Mouse (Mus musculus) MEL (cell line): ENCODE data around the gene Syngr4. TPM values are rescaled to one million over a fixed set of nuclear protein-coding genes. Genes with fewer than 3 reads are reported as not detected.

Source experiments
- DNase-seq: peaks from one replicate; pipeline ENCODE4 v3.0.0; 2011; ENCODE audit warnings: low read depth, low spot score
- H3K27ac ChIP-seq: 2 replicates; pipeline ENCODE4 v1.5.1; 2012; ENCODE audit warnings: low read depth, mild to moderate bottlenecking, control low read depth, low read length, moderate library complexity; ENCODE audit not compliant: control insufficient read depth
- H3K27me3 ChIP-seq, 2 experiments: fragments of 150-350 bp in 1 of 2; sonication (generic) in 1 of 2; 2 replicates each; pipeline ENCODE4 v1.6.1; 2012; ENCODE audit warnings: low read length in 2 of 2, mild to moderate bottlenecking in 2 of 2, improper control_type of control experiment in 1 of 2, moderate library complexity in 1 of 2; ENCODE audit not compliant: insufficient read depth in 2 of 2, control insufficient read depth in 1 of 2
- H3K36me3 ChIP-seq, 2 experiments: 2 replicates each; pipeline ENCODE4 v1.6.1; 2012 to 2014; ENCODE audit warnings: low read length in 2 of 2, improper control_type of control experiment in 1 of 2, inconsistent platforms in 1 of 2, mild to moderate bottlenecking in 1 of 2; ENCODE audit not compliant: insufficient read depth in 2 of 2, control insufficient read depth in 1 of 2
- H3K4me1 ChIP-seq, 2 experiments: fragments of 150-350 bp in 1 of 2; sonication (generic) in 1 of 2; 2 replicates each; pipeline ENCODE4 v1.6.1; 2012; ENCODE audit warnings: low read length in 2 of 2, improper control_type of control experiment in 1 of 2, mild to moderate bottlenecking in 1 of 2; ENCODE audit not compliant: insufficient read depth in 2 of 2, control insufficient read depth in 1 of 2
- H3K4me3 ChIP-seq, 2 experiments: fragments of 150-350 bp in 1 of 2; sonication (generic) in 1 of 2; 2 replicates each; pipeline ENCODE4 v1.5.1; 2012; ENCODE audit warnings: low read depth in 2 of 2, low read length in 2 of 2, mild to moderate bottlenecking in 2 of 2, moderate library complexity in 2 of 2, control low read depth in 1 of 2, improper control_type of control experiment in 1 of 2; ENCODE audit not compliant: control insufficient read depth in 1 of 2, insufficient read depth in 1 of 2
- H3K79me2 ChIP-seq: 2 replicates; pipeline ENCODE4 v1.6.1; 2012; ENCODE audit warnings: mild to moderate bottlenecking, low read length, moderate library complexity; ENCODE audit not compliant: control insufficient read depth, poor library complexity, insufficient read depth
- H3K9ac ChIP-seq: 2 replicates; pipeline ENCODE4 v1.6.1; 2012; ENCODE audit warnings: low read depth, mild to moderate bottlenecking, control low read depth, low read length, moderate library complexity; ENCODE audit not compliant: control insufficient read depth, poor library complexity, severe bottlenecking
- H3K9me3 ChIP-seq: fragments of 150-350 bp; sonication (generic); replicated peaks from 2 replicates; pipeline ENCODE4 v1.6.1; 2012; ENCODE audit warnings: mild to moderate bottlenecking, low read length, improper control_type of control experiment, moderate library complexity; ENCODE audit not compliant: insufficient read depth
- CTCF ChIP-seq, 3 experiments: IDR thresholded peaks in 2 of 3; conservative IDR thresholded peaks in 1 of 3; 2 replicates each; pipeline ENCODE4 v1.5.1; 2011 to 2012; ENCODE audit warnings: low read length in 3 of 3, low read depth in 2 of 3, mild to moderate bottlenecking in 2 of 3, improper control_type of control experiment in 1 of 3, inconsistent platforms in 1 of 3, mixed read lengths in 1 of 3, moderate library complexity in 1 of 3; ENCODE audit not compliant: control insufficient read depth in 1 of 3, insufficient read depth in 1 of 3, poor library complexity in 1 of 3, severe bottlenecking in 1 of 3
- E2F4 ChIP-seq: IDR thresholded peaks from 2 replicates; pipeline ENCODE4 v1.6.1; 2011; ENCODE audit warnings: low read depth, low read length, improper control_type of control experiment, borderline replicate concordance
- EP300 ChIP-seq, 2 experiments: IDR thresholded peaks; 2 replicates each; pipeline ENCODE4 v1.6.1; 2011; ENCODE audit warnings: improper control_type of control experiment in 2 of 2, low read length in 2 of 2, low read depth in 1 of 2, mild to moderate bottlenecking in 1 of 2
- ETS1 ChIP-seq: IDR thresholded peaks from 2 replicates; pipeline ENCODE4 v1.6.1; 2012; ENCODE audit warnings: low read depth, mild to moderate bottlenecking, inconsistent platforms, low read length, improper control_type of control experiment, moderate library complexity
- GATA1 ChIP-seq: IDR thresholded peaks from 2 replicates; pipeline ENCODE4 v1.6.1; 2011; ENCODE audit warnings: low read depth, low read length, improper control_type of control experiment
- HCFC1 ChIP-seq: IDR thresholded peaks from 2 replicates; pipeline ENCODE4 v1.6.1; 2012; ENCODE audit warnings: low read depth, mild to moderate bottlenecking, inconsistent platforms, low read length, improper control_type of control experiment, moderate library complexity
- JUND ChIP-seq: IDR thresholded peaks from 2 replicates; pipeline ENCODE4 v1.6.1; 2011; ENCODE audit warnings: low read depth, mild to moderate bottlenecking, improper control_type of control experiment, low read length
- KAT2A ChIP-seq: conservative IDR thresholded peaks from 2 replicates; pipeline ENCODE4 v1.6.1; 2012; ENCODE audit warnings: low read depth, low read length, improper control_type of control experiment, inconsistent platforms
- MAZ ChIP-seq: IDR thresholded peaks from 2 replicates; pipeline ENCODE4 v1.6.1; 2012; ENCODE audit warnings: low read depth, mild to moderate bottlenecking, inconsistent platforms, low read length, improper control_type of control experiment
- MXI1 ChIP-seq: IDR thresholded peaks from 2 replicates; pipeline ENCODE4 v1.6.1; 2011; ENCODE audit warnings: mild to moderate bottlenecking, low read depth, low read length, improper control_type of control experiment
- MYB ChIP-seq: IDR thresholded peaks from 2 replicates; pipeline ENCODE4 v1.6.1; 2011; ENCODE audit warnings: mild to moderate bottlenecking, low read depth, low read length, improper control_type of control experiment
- NELFE ChIP-seq: IDR thresholded peaks from 2 replicates; pipeline ENCODE4 v1.6.1; 2011; ENCODE audit warnings: low read depth, low read length, improper control_type of control experiment
- POLR2A ChIP-seq, 2 experiments: IDR thresholded peaks; 2 replicates each; pipeline ENCODE4 v1.6.1; 2011 to 2012; ENCODE audit warnings: low read length in 2 of 2, mild to moderate bottlenecking in 2 of 2, control low read depth in 1 of 2, improper control_type of control experiment in 1 of 2, low read depth in 1 of 2, moderate library complexity in 1 of 2; ENCODE audit not compliant: control insufficient read depth in 1 of 2, insufficient read depth in 1 of 2, poor library complexity in 1 of 2
- POLR2AphosphoS5 ChIP-seq: IDR thresholded peaks from 2 replicates; pipeline ENCODE4 v1.6.1; 2012; ENCODE audit warnings: low read depth, borderline replicate concordance, mild to moderate bottlenecking, inconsistent platforms, low read length, moderate library complexity, mixed read lengths
- RAD21 ChIP-seq: IDR thresholded peaks from 2 replicates; pipeline ENCODE4 v1.6.1; 2011; ENCODE audit warnings: mild to moderate bottlenecking, low read depth, low read length, improper control_type of control experiment
- SIN3A ChIP-seq: IDR thresholded peaks from 2 replicates; pipeline ENCODE4 v1.6.1; 2012; ENCODE audit warnings: low read length, improper control_type of control experiment, inconsistent platforms
- TAL1 ChIP-seq: IDR thresholded peaks from 2 replicates; pipeline ENCODE4 v1.6.1; 2012; ENCODE audit warnings: mild to moderate bottlenecking, inconsistent platforms, low read length, moderate library complexity, mixed read lengths
- TBP ChIP-seq: IDR thresholded peaks from 2 replicates; pipeline ENCODE4 v1.8.0; 2011; ENCODE audit warnings: low read depth, low read length, improper control_type of control experiment
- TCF12 ChIP-seq: IDR thresholded peaks from 2 replicates; pipeline ENCODE4 v1.6.1; 2014; ENCODE audit warnings: low read depth, mild to moderate bottlenecking, inconsistent platforms, low read length, improper control_type of control experiment, moderate library complexity
- UBTF ChIP-seq: IDR thresholded peaks from 2 replicates; pipeline ENCODE4 v1.6.1; 2012; ENCODE audit warnings: low read depth, mild to moderate bottlenecking, inconsistent platforms, low read length, improper control_type of control experiment, moderate library complexity, borderline replicate concordance; ENCODE audit not compliant: insufficient read depth
- USF1 ChIP-seq: IDR thresholded peaks from 2 replicates; pipeline ENCODE4 v1.6.1; 2014; ENCODE audit warnings: low read depth, mild to moderate bottlenecking, inconsistent platforms, low read length, improper control_type of control experiment, moderate library complexity
- USF2 ChIP-seq, 2 experiments: IDR thresholded peaks; 2 replicates each; pipeline ENCODE4 v1.6.1; 2011 to 2012; ENCODE audit warnings: improper control_type of control experiment in 2 of 2, low read length in 2 of 2, borderline replicate concordance in 1 of 2, inconsistent platforms in 1 of 2, low read depth in 1 of 2, mild to moderate bottlenecking in 1 of 2; ENCODE audit not compliant: insufficient read depth in 1 of 2
- ZC3H11A ChIP-seq: IDR thresholded peaks from 2 replicates; pipeline ENCODE4 v1.6.1; 2012; ENCODE audit warnings: low read depth, mild to moderate bottlenecking, inconsistent platforms, low read length, improper control_type of control experiment
- ZMIZ1 ChIP-seq: IDR thresholded peaks from 2 replicates; pipeline ENCODE4 v1.6.1; 2012; ENCODE audit warnings: low read depth, mild to moderate bottlenecking, inconsistent platforms, low read length, improper control_type of control experiment, moderate library complexity
- ZNF384 ChIP-seq: IDR thresholded peaks from 2 replicates; pipeline ENCODE4 v1.6.1; 2012; ENCODE audit warnings: low read depth, mild to moderate bottlenecking, inconsistent platforms, low read length, improper control_type of control experiment
- polyA plus RNA-seq, 2 experiments: library from polyadenylated mRNA; stranded (reverse) in 1 of 2; unstranded in 1 of 2; fragments of >175 nt in 1 of 2; fragments of >200 nt in 1 of 2; gene quantifications; 2 replicates each; pipeline versions ENCODE4 v1.2.1 to v1.2.4; 2012; ENCODE audit warnings: low replicate concordance in 2 of 2, low read depth in 1 of 2; ENCODE audit not compliant: insufficient read length in 2 of 2, insufficient read depth in 1 of 2, missing spikeins in 1 of 2
- total RNA-seq: library from RNA; depleted of rRNA; stranded (reverse); fragments of 300-350 nt; gene quantifications from 2 replicates; pipeline ENCODE4 v1.2.3, GENCODE M21; 2012

Syngr4 gene
- total and polyA plus RNA-seq, 3 experiments = 0.46 to 1.1 TPM; not detected in 1

- Histone ChIP-seq H3K4me1 (peaks cover 0 to 6% of the 10 kb centered on the region in 2 experiments; a peak in 2 of 4 replicates), H3K27me3 (no peaks in the 10 kb centered on the region), H3K79me2 (peaks cover 5% of the 10 kb centered on the region; the same call in 1 of the 2 replicates), H3K9me3 (no peaks in the 10 kb centered on the region), H3K27ac (no peak overlapping the region), H3K9ac (no peak overlapping the region), H3K4me3 (no peak overlapping the region), H3K36me3 (peaks cover 0 to 3% of the 10 kb centered on the region in 2 experiments; a peak in 1 of 4 replicates)
- DNase-seq = no peak
- TF ChIP-seq UBTF (no peak), ZMIZ1 (no peak), HCFC1 (no peak), CTCF (IDR thresholded peaks at IDR 0.05 in 2 of 3, conservative IDR thresholded peaks at IDR 0.05 in 1 of 3; ENCODE audit: control insufficient read depth in 1 of 3, insufficient read depth in 1 of 3, low read depth in 2 of 3, low read length in 3 of 3, poor library complexity in 1 of 3, severe bottlenecking in 1 of 3) (no peak), JUND (no peak), SIN3A (no peak), EP300 (IDR thresholded peaks at IDR 0.05; ENCODE audit: low read depth in 1 of 2, low read length in 2 of 2) (no peak), ZC3H11A (no peak), MYB (no peak)
Measured at GRCm38 (mm10) chr7:45892651-45893050, 3.9 kb downstream of the Syngr4 start.

GRCm38 (mm10) chr7:45887246-45887645, 9.3 kb downstream of the Syngr4 start:
- Histone ChIP-seq H3K4me1 (no peaks in the 10 kb centered on the region), H3K27ac (no peak overlapping the region), H3K79me2 (no peaks in the 10 kb centered on the region), H3K27me3 (no peaks in the 10 kb centered on the region), H3K4me3 (no peak overlapping the region), H3K9me3 (no peaks in the 10 kb centered on the region), H3K9ac (no peak overlapping the region), H3K36me3 (no peaks in the 10 kb centered on the region; a peak in 1 of 4 replicates)
- DNase-seq = no peak
- TF ChIP-seq TAL1 (no peak), MAZ (no peak), EP300 (IDR thresholded peaks at IDR 0.05; ENCODE audit: low read depth in 1 of 2, low read length in 2 of 2) (no peak), TCF12 (no peak)

- no peaks in the 10 kb centered on the region for H3K4me1 ChIP-seq
- no peak overlapping the region for H3K4me3 ChIP-seq
- H3K27ac ChIP-seq = no peak overlapping the region
- no peaks in the 10 kb centered on the region for H3K27me3 ChIP-seq
- H3K9ac ChIP-seq = no peak overlapping the region
- no peak for DNase-seq
- no peaks in the 10 kb centered on the region for H3K9me3 ChIP-seq
- H3K36me3 ChIP-seq = peaks cover 0 to 5% of the 10 kb centered on the region in 2 experiments; a peak in 1 of 4 replicates
- TF ChIP-seq USF1 (no peak), E2F4 (no peak), MXI1 (no peak), POLR2AphosphoS5 (no peak), GATA1 (no peak), HCFC1 (no peak), TBP (no peak), TCF12 (no peak), ZMIZ1 (no peak), NELFE (no peak), UBTF (no peak), USF2 (IDR thresholded peaks at IDR 0.05; ENCODE audit: borderline replicate concordance in 1 of 2, insufficient read depth in 1 of 2, low read depth in 1 of 2, low read length in 2 of 2) (no peak), ETS1 (no peak), POLR2A (IDR thresholded peaks at IDR 0.05; ENCODE audit: control insufficient read depth in 1 of 2, insufficient read depth in 1 of 2, low read depth in 1 of 2, low read length in 2 of 2, poor library complexity in 1 of 2) (no peak), ZC3H11A (no peak), RAD21 (no peak), ZNF384 (no peak), KAT2A (no peak)
- no peaks in the 10 kb centered on the region for H3K79me2 ChIP-seq
Measured at GRCm38 (mm10) chr7:45881011-45881410, 15.5 kb downstream of the Syngr4 start.
